ENCODE assay signal across 1 mouse cellular context in the genomic region with DNA sequence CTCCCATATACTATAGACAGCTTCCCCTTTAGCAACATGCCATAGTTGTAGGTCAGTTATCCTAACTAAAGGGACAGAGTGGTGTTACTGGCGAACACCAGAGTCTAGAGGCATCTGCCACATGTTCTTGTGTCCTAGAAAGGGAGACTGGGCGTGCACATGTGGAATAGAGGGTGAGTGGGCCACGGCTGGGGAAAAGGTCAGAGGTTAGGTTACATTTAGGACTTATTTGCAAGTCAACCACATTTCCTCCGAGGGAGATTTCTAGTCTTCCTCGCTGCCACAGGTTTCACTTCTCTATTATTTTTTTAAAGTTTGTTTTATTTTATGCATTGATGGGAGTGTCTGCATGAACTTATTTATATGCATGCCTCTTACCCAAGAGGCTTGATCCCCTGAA.
TF ChIP-seq lines count a peak whose summit lies in the region.

No protein-coding gene starts in this region.

TF ChIP-seq in CH12.LX, 34 proteins besides CTCF, POLR2A, EP300 and RAD21 (continued from another document):
- no peak for TF ChIP-seq GABPA (IDR thresholded peaks at IDR 0.05; ENCODE audit: insufficient replicate concordance, low read depth, low read length)
- TF ChIP-seq JUND (conservative IDR thresholded peaks at IDR 0.05; ENCODE audit: low read depth, low read length) = 0 out of 2 replicates have a peak, but pooled peaks have one; percentile 47
- TF ChIP-seq MAZ (IDR thresholded peaks at IDR 0.05; ENCODE audit: low read depth, low read length) = 0 out of 2 replicates have a peak, but pooled peaks have one; percentile 52
- peak; percentile 96 for TF ChIP-seq MAX (IDR thresholded peaks at IDR 0.05; ENCODE audit: low read length)
- peak; percentile 36 for TF ChIP-seq SMC3 (IDR thresholded peaks at IDR 0.05; ENCODE audit: low read depth, low read length)
- peak; percentile 89 for TF ChIP-seq ETS1 (conservative IDR thresholded peaks at IDR 0.05; ENCODE audit: low read depth, low read length)
- no peak for TF ChIP-seq ZKSCAN1 (IDR thresholded peaks at IDR 0.05; ENCODE audit: borderline replicate concordance, low read depth, low read length)
- no peak for TF ChIP-seq NRF1 (IDR thresholded peaks at IDR 0.05; ENCODE audit: low read depth, low read length)
